Mouse (Mus musculus) heart, postnatal 0 days (tissue): ENCODE measurements around the gene Mroh2a. TPM values are rescaled to one million over a fixed set of nuclear protein-coding genes. Genes with fewer than 3 reads are reported as not detected.

ENCODE experiments used
- ATAC-seq: fragments of 200-750 bp; cut with Nextera tagmentation; 2 replicates; pipeline ENCODE4 v1.8.0; 2017; ENCODE audit warnings: low read depth, moderate number of reproducible peaks, moderate library complexity; ENCODE audit not compliant: insufficient read depth
- DNase-seq: peaks from one replicate; pipeline ENCODE4 v3.0.0-alpha.2; 2016; ENCODE audit warnings: low spot score
- H3K27ac ChIP-seq: fragments of 300-500 bp; sonication (generic); 2 replicates; pipeline ENCODE4 v1.5.1; 2014; ENCODE audit warnings: low read depth, mild to moderate bottlenecking
- H3K27me3 ChIP-seq: fragments of 300-500 bp; sonication (generic); 2 replicates; pipeline ENCODE4 v1.6.1; 2014; ENCODE audit warnings: low read length, mixed read lengths; ENCODE audit not compliant: control insufficient read depth, insufficient read depth
- H3K36me3 ChIP-seq: fragments of 300-500 bp; sonication (generic); replicated peaks from 2 replicates; pipeline ENCODE4 v1.6.1; 2014; ENCODE audit warnings: low read length, mixed read lengths; ENCODE audit not compliant: control insufficient read depth, insufficient read depth
- H3K4me1 ChIP-seq: fragments of 300-500 bp; sonication (generic); 2 replicates; pipeline ENCODE4 v1.6.1; 2014; ENCODE audit warnings: antibody characterized with exemption; ENCODE audit not compliant: control insufficient read depth, insufficient read depth
- H3K4me2 ChIP-seq: fragments of 300-500 bp; sonication (generic); 2 replicates; pipeline ENCODE4 v1.6.1; 2014; ENCODE audit warnings: low read depth, mild to moderate bottlenecking, low read length, moderate library complexity
- H3K4me3 ChIP-seq: fragments of 300-500 bp; sonication (generic); 2 replicates; pipeline ENCODE4 v1.5.1; 2014; ENCODE audit warnings: low read depth, low read length
- H3K9ac ChIP-seq: fragments of 300-500 bp; sonication (generic); replicated peaks from 2 replicates; pipeline ENCODE4 v1.6.1; 2014; ENCODE audit warnings: low read depth, low read length, mixed read lengths
- H3K9me3 ChIP-seq: fragments of 300-500 bp; sonication (generic); replicated peaks from 2 replicates; pipeline ENCODE4 v1.6.1; 2016; ENCODE audit warnings: low read length; ENCODE audit not compliant: control insufficient read depth
- CTCF ChIP-seq: IDR thresholded peaks from 2 replicates; pipeline ENCODE4 v1.5.1; 2016; ENCODE audit warnings: antibody characterized with exemption, control low read depth, low read depth
- EP300 ChIP-seq: IDR thresholded peaks from 2 replicates; pipeline ENCODE4 v1.6.1; 2016; ENCODE audit warnings: antibody characterized with exemption, low read depth
- WGBS: fragments of 180-500 bp; shearing (Covaris S2); extraction: QIAGEN DNeasy Blood & Tissue Kit; methylation state at CpG from one replicate; pipeline ENCODE4 v1.1.7; 2014; 5-methylcytosine and 5-hydroxymethylcytosine counted together
- polyA plus RNA-seq: library from polyadenylated mRNA; unstranded; fragments of >200 nt; fragmentation: Nextera tagmentation; extraction: Ambion mirVana; gene quantifications from 2 replicates; pipeline ENCODE4 v1.2.1, GENCODE M21; 2015
- total RNA-seq: library from RNA; depleted of rRNA; stranded (reverse); fragments of >200 nt; gene quantifications from 2 replicates; pipeline ENCODE4 v1.2.3, GENCODE M21; 2014; ENCODE audit warnings: low replicate concordance

The Mroh2a gene
- total and polyA plus RNA-seq, 2 experiments from 2014 or later: 0.23 TPM; not detected in 1

DNA sequence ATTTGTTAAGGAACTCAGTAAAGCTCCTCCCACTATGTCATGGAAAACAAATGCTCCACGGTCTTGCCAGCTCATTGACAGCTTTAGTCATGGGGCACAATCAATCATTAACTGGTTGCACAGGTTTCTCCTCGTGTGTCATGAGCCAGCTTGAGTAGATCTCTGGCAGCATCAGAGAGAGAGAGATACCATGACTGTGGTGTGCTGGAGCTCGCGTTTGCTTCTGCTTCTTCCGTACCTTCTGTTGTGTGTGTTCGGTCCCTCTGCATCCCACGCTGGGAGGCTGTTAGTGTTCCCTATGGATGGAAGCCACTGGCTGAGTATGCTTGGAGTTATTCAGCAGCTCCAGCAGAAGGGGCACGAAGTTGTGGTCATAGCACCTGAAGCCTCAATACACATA, 15.0 kb upstream of the Mroh2a start, which contains the start of gene Ugt1a1:
Gene Ugt1a1 (plus strand): TSS at position 148 of the 400 bp plus-strand sequence.
- 58% methylated on average over 8 of the region's 8 CpGs for WGBS
- TF ChIP-seq CTCF (no peak), EP300 (no peak)
- no peaks in the 10 kb centered on the region for H3K4me1 ChIP-seq
- DNase-seq (no peak), ATAC-seq (no peak)
- H3K36me3 ChIP-seq: no peaks in the 10 kb centered on the region
- H3K9me3 ChIP-seq: peaks cover 51% of the 10 kb centered on the region
- no peaks in the 10 kb centered on the region for H3K27me3 ChIP-seq
- no peak within 1 kb of the TSS for H3K4me3 ChIP-seq
- H3K4me2 ChIP-seq: no peak within 1 kb of the TSS
- H3K27ac ChIP-seq: no peak within 1 kb of the TSS
- no peak within 1 kb of the TSS for H3K9ac ChIP-seq

DNA sequence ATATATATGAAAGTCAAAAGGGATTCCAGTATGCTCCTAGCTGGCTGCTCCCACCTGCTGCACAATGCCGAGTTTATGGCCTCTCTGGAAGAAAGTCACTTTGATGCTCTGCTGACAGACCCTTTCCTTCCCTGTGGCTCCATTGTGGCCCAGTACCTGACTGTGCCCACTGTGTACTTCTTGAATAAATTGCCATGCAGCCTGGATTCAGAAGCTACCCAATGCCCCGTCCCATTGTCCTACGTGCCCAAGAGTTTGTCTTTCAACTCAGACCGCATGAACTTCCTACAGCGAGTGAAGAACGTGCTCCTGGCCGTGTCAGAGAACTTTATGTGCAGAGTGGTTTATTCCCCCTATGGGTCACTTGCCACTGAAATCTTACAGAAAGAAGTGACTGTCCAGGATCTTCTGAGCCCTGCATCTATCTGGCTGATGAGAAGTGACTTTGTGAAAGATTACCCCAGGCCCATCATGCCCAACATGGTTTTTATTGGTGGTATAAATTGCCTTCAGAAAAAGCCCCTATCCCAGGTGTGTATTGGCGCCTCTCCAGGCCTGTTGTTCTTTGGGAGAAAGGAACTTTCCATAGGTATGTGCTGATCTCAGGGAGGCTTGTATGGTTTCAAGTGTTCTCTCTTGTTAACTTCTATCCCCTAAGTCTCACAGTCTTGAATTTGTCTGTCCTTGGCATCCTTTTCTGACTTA, 14.3 kb upstream of the Mroh2a start:
- H3K9ac ChIP-seq: no peak overlapping the region
- no peaks in the 10 kb centered on the region for H3K36me3 ChIP-seq
- peak; percentile 13; the same call in 1 of the 2 replicates for ATAC-seq
- no peak overlapping the region for H3K4me3 ChIP-seq
- H3K27me3 ChIP-seq: no peaks in the 10 kb centered on the region
- no peak overlapping the region for H3K4me2 ChIP-seq
- DNase-seq: no peak
- H3K4me1 ChIP-seq: no peaks in the 10 kb centered on the region
- WGBS: 50% methylated on average over 8 of the region's 8 CpGs
- no peak for TF ChIP-seq EP300
- no peak for TF ChIP-seq CTCF
- no peak overlapping the region for H3K27ac ChIP-seq
- H3K9me3 ChIP-seq: peaks cover 58% of the 10 kb centered on the region

DNA sequence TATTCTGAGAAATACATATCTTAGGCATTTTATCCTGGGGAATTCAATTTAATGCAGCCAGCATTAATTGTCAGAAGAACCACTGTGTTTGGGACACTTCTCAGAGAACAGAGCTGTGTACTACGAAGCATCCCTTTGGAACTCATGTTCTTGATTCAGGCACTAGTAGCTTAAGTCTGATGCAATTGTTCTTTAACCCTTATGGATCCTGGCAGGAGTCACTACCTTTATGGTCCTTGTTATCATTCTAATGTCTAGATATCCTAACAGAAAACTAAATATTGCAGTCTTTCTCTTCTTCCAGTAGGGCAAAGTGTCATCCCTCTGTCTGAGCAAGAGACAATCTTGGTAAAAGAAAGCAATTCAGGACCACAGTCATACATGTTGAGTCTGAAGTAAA, 13.7 kb upstream of the Mroh2a start:
- Histone ChIP-seq H3K4me2 (no peak overlapping the region), H3K4me3 (no peak overlapping the region), H3K27me3 (no peaks in the 10 kb centered on the region), H3K4me1 (no peaks in the 10 kb centered on the region), H3K9ac (no peak overlapping the region), H3K36me3 (no peaks in the 10 kb centered on the region), H3K27ac (no peak overlapping the region), H3K9me3 (peaks cover 61% of the 10 kb centered on the region)
- DNase-seq (no peak), ATAC-seq (peak; percentile 6; the same call in 1 of the 2 replicates)
- TF ChIP-seq EP300 (no peak), CTCF (no peak)
- WGBS: 58% methylated on average over 1 of the region's 1 CpGs

DNA sequence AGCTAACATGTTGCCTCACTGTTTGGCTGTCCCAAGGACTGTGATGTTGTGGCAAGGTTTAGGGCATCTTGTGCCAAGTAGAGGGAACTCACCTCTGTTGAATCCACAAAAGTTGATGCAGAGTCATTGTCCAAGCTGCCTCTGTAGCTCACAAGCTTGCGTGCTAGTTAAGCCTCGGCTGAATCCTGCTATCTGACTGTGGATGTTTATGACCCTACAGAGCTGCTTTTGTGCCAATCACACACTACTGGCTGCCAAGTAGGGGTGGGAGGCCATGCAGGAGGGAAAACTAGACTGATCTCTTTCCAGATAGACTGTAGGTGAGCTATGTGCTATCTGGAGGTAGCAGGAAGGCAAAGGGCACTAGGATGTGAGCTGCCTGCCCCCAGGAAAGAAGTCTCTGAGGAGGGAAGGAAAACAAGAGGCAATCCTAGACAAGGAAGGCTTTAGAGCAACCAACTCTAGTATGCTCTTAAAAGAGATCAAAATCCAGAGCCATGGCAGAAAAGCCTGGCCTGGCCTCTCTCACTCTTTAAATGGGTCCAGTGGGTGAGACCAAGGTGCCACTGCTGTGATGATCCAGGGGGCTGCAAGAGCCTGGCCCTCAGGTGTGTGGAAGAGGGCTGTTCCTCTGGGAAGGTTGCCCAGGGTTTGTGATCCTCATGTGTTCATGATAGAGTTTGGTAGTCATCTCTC, 12.9 kb upstream of the Mroh2a start:
- Histone ChIP-seq H3K27me3 (no peaks in the 10 kb centered on the region), H3K4me2 (no peak overlapping the region), H3K9me3 (peaks cover 61% of the 10 kb centered on the region), H3K36me3 (no peaks in the 10 kb centered on the region), H3K4me1 (no peaks in the 10 kb centered on the region), H3K27ac (no peak overlapping the region), H3K9ac (no peak overlapping the region), H3K4me3 (no peak overlapping the region)
- ATAC-seq: 0 out of 2 replicates have a peak, but pooled peaks have one; percentile 1
- DNase-seq: peak; percentile 4
- 57% methylated on average over 2 of the region's 2 CpGs for WGBS
- TF ChIP-seq CTCF (no peak), EP300 (no peak)

DNA sequence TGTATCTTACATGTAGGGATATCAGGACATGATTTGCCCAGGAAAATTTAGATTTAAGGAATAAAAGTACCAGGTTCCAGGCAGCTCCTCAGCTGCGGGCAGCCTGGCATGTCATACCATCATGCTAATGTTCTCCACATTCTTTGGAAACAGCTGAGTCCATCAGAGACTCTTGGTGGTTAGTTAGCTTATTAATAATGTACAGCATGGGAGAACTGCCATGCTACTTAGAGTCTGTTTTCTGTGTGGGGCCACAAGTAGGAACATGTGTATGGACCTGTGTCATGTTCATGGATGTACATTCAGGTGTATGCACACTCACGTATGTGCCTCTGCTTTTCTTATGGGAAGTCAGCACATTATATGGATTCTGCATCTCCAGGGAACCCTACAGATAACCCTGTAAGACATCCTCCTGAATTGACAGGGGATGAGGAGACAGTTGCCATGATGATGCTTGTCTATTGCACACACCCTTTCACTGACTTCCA, 12.3 kb upstream of the Mroh2a start:
- 63% methylated on average over 2 of the region's 2 CpGs for WGBS
- no peaks in the 10 kb centered on the region for H3K27me3 ChIP-seq
- no peak overlapping the region for H3K27ac ChIP-seq
- H3K9me3 ChIP-seq: peaks cover 61% of the 10 kb centered on the region
- no peaks in the 10 kb centered on the region for H3K4me1 ChIP-seq
- DNase-seq (peak; percentile 4), ATAC-seq (no peak)
- TF ChIP-seq EP300 (no peak), CTCF (no peak)
- no peak overlapping the region for H3K4me2 ChIP-seq
- H3K36me3 ChIP-seq: no peaks in the 10 kb centered on the region
- H3K9ac ChIP-seq: no peak overlapping the region
- H3K4me3 ChIP-seq: no peak overlapping the region
